Mouse (Mus musculus) liver, postnatal 0 days (tissue): Measurements from ENCODE around the gene Fam13c.

Experiments
- CTCF ChIP-seq: sonication (generic); IDR thresholded peaks from 2 replicates; pipeline ENCODE4 v1.5.1; 2016; ENCODE audit warnings: antibody characterized with exemption, low read depth
- EP300 ChIP-seq: IDR thresholded peaks from 2 replicates; pipeline ENCODE4 v1.6.1; 2016; ENCODE audit warnings: antibody characterized with exemption, low read depth, mild to moderate bottlenecking

DNA sequence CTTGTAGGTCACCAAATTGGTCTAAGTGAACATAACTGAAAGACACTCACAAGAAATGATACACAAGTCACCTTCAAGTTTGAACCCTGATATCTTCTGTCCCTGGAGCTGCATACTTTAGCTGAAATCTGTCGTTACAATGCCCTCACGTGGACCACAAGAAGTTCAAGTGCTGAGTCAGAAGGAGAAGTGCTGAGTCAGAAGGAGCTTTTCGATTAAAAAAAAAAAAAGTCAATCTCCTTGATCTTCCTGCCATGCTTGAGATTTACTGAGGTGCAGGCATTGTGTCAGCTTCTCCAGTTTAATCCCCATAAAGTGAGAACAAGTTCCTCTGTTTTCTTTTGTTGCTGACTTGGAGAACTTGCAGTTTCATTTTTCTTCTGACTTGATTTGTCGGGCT is 38.3 kb upstream of the Fam13c start:
- TF ChIP-seq CTCF = no peak
- TF ChIP-seq EP300 = no peak
